Mouse (Mus musculus): ENCODE measurements around the gene Kank1. TPM values are rescaled to one million over a fixed set of nuclear protein-coding genes. Genes with fewer than 3 reads are reported as not detected.

The Kank1 gene
- polyA plus RNA-seq, 1 experiment from 2014 or later = 37.7 TPM

DNA sequence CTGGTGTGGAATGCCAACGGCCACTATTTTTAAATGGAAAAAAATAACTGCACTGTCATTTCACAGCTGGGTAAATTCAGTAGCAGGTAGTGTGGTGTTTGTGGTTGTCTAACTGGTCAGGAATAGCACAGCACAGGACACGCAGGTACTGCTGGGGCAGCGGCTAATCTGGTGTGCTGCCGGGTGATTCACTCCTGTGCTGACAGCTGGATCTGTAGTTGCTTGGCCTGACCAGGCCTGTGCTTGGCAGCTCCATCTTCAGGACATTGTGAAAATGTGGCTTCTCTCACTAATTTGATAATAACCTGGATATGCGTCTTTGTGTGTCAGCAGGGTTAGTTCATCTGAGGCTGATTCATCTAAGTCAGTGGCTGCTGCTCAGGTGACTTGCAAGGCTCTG is 189.7 kb downstream of the Kank1 start:
- Histone ChIP-seq H3K36me3 (ENCODE audit: control insufficient read depth, insufficient read depth, low read length) (peaks cover 18% of the 10 kb centered on the region), H3K27me3 (ENCODE audit: control insufficient read depth, insufficient read depth, low read length) (no peaks in the 10 kb centered on the region), H3K27ac (ENCODE audit: low read length) (0 out of 2 replicates have a peak overlapping the region, but pooled peaks have one; percentile 29), H3K4me1 (ENCODE audit: control insufficient read depth, insufficient read depth, low read length) (no peaks in the 10 kb centered on the region), H3K9ac (ENCODE audit: low read length) (no peak overlapping the region), H3K4me3 (replicated peaks; ENCODE audit: low read length) (no peak overlapping the region), H3K4me2 (ENCODE audit: low read depth, low read length) (no peak overlapping the region), H3K9me3 (replicated peaks; ENCODE audit: control insufficient read depth, low read length) (no peaks in the 10 kb centered on the region)
- ATAC-seq (ENCODE audit: insufficient read depth, low FRiP score) = no peak
- 77% methylated on average over 5 of the region's 5 CpGs for WGBS

DNA sequence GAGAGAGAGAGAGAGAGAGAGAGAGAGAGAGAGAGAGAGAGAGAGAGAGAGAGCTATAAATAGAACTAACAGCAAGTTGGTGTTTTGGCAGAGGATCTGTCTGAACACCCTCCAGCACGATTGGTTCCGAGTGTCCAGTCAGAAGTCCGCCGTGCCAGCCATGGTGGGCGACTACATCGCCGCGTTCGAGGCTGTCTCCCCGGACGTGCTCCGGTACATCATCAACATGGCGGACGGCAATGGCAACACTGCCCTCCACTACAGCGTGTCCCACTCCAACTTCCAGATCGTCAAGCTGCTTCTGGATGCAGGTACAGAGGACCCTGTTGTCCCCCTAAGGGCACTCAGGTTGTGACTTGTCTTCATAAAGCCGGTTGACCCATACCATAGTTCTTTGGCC is 191.1 kb downstream of the Kank1 start:
- no peaks in the 10 kb centered on the region for H3K27me3 ChIP-seq (ENCODE audit: control insufficient read depth, insufficient read depth, low read length)
- no peak overlapping the region for H3K4me2 ChIP-seq (ENCODE audit: low read depth, low read length)
- no peak for ATAC-seq (ENCODE audit: insufficient read depth, low FRiP score)
- H3K9me3 ChIP-seq (replicated peaks; ENCODE audit: control insufficient read depth, low read length) = no peaks in the 10 kb centered on the region
- WGBS = 94% methylated on average over 17 of the region's 17 CpGs
- no peak overlapping the region for H3K9ac ChIP-seq (ENCODE audit: low read length)
- H3K36me3 ChIP-seq (ENCODE audit: control insufficient read depth, insufficient read depth, low read length) = peaks cover 21% of the 10 kb centered on the region
- no peaks in the 10 kb centered on the region for H3K4me1 ChIP-seq (ENCODE audit: control insufficient read depth, insufficient read depth, low read length)
- H3K27ac ChIP-seq (ENCODE audit: low read length) = peak overlapping the region; percentile 32; the same call in 1 of the 2 replicates
- no peak overlapping the region for H3K4me3 ChIP-seq (replicated peaks; ENCODE audit: low read length)

DNA sequence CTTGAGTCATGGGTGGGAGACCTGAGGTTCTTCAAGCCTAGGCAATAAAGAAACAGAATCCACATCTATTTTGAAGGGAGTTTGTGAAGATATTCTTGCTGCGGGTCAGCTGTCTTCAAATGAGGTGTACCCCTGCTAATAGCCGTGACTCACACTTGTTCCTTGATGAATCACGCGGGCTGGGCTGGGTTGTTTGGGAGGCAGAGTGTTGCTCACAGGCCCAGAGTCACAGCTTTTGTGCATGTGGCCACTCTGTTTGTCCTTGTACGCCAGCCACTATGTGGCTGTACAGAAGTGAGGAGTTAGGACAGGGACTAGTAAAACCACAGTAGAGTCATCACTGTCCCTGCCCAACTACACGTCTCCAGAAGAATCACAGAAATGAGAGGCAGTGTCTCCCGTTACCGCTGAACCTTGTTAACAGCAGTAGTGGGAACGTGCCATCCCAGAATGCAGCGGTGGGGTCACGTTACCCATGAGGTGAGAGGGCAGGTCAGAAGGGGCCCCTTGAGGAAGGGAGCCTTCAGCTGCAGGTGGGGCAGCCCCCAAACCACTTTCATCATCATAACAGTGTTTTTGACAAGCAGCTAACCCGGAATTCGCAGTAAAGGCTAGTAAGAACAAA is 191.7 kb downstream of the Kank1 start:
- no peak overlapping the region for H3K4me3 ChIP-seq (replicated peaks; ENCODE audit: low read length)
- H3K4me1 ChIP-seq (ENCODE audit: control insufficient read depth, insufficient read depth, low read length) = no peaks in the 10 kb centered on the region; the same call in 1 of the 2 replicates
- H3K27ac ChIP-seq (ENCODE audit: low read length) = peak overlapping the region; percentile 32; the same call in 1 of the 2 replicates
- peaks cover 25% of the 10 kb centered on the region for H3K36me3 ChIP-seq (ENCODE audit: control insufficient read depth, insufficient read depth, low read length)
- no peaks in the 10 kb centered on the region for H3K27me3 ChIP-seq (ENCODE audit: control insufficient read depth, insufficient read depth, low read length)
- H3K4me2 ChIP-seq (ENCODE audit: low read depth, low read length) = no peak overlapping the region
- 76% methylated on average over 13 of the region's 13 CpGs for WGBS
- no peak overlapping the region for H3K9ac ChIP-seq (ENCODE audit: low read length)
- H3K9me3 ChIP-seq (replicated peaks; ENCODE audit: control insufficient read depth, low read length) = no peaks in the 10 kb centered on the region
- 0 out of 2 replicates have a peak, but pooled peaks have one; percentile 19 for ATAC-seq (ENCODE audit: insufficient read depth, low FRiP score)

- no peak overlapping the region for H3K27ac ChIP-seq (ENCODE audit: low read length)
- H3K9ac ChIP-seq (ENCODE audit: low read length) = no peak overlapping the region
- no peak overlapping the region for H3K4me2 ChIP-seq (ENCODE audit: low read depth, low read length)
- no peak for ATAC-seq (ENCODE audit: insufficient read depth, low FRiP score)
- no peak overlapping the region for H3K4me3 ChIP-seq (replicated peaks; ENCODE audit: low read length)
- no peaks in the 10 kb centered on the region for H3K9me3 ChIP-seq (replicated peaks; ENCODE audit: control insufficient read depth, low read length)
- peaks cover 6% of the 10 kb centered on the region; the same call in 1 of the 2 replicates for H3K4me1 ChIP-seq (ENCODE audit: control insufficient read depth, insufficient read depth, low read length)
- H3K36me3 ChIP-seq (ENCODE audit: control insufficient read depth, insufficient read depth, low read length) = peaks cover 22% of the 10 kb centered on the region
- H3K27me3 ChIP-seq (ENCODE audit: control insufficient read depth, insufficient read depth, low read length) = no peaks in the 10 kb centered on the region
- 79% methylated on average over 9 of the region's 9 CpGs for WGBS
Observed at GRCm38 (mm10) chr19:25431431-25431830, 194.7 kb downstream of the Kank1 start.

GRCm38 (mm10) chr19:25431909-25432308 is 195.1 kb downstream of the Kank1 start:
- H3K27me3 ChIP-seq (ENCODE audit: control insufficient read depth, insufficient read depth, low read length) = no peaks in the 10 kb centered on the region
- H3K27ac ChIP-seq (ENCODE audit: low read length) = no peak overlapping the region
- ATAC-seq (ENCODE audit: insufficient read depth, low FRiP score) = no peak
- 75% methylated on average over 7 of the region's 7 CpGs for WGBS
- H3K9ac ChIP-seq (ENCODE audit: low read length) = no peak overlapping the region
- H3K36me3 ChIP-seq (ENCODE audit: control insufficient read depth, insufficient read depth, low read length) = peaks cover 22% of the 10 kb centered on the region
- H3K4me3 ChIP-seq (replicated peaks; ENCODE audit: low read length) = no peak overlapping the region
- H3K4me1 ChIP-seq (ENCODE audit: control insufficient read depth, insufficient read depth, low read length) = peaks cover 6% of the 10 kb centered on the region; the same call in 1 of the 2 replicates
- no peak overlapping the region for H3K4me2 ChIP-seq (ENCODE audit: low read depth, low read length)
- H3K9me3 ChIP-seq (replicated peaks; ENCODE audit: control insufficient read depth, low read length) = no peaks in the 10 kb centered on the region

- H3K27ac ChIP-seq (ENCODE audit: low read length) = peak overlapping the region; percentile 38
- no peak overlapping the region for H3K4me2 ChIP-seq (ENCODE audit: low read depth, low read length)
- H3K4me3 ChIP-seq (replicated peaks; ENCODE audit: low read length) = no peak overlapping the region
- WGBS = 56% methylated on average over 7 of the region's 7 CpGs
- no peak for ATAC-seq (ENCODE audit: insufficient read depth, low FRiP score)
- H3K9me3 ChIP-seq (replicated peaks; ENCODE audit: control insufficient read depth, low read length) = no peaks in the 10 kb centered on the region
- peaks cover 6% of the 10 kb centered on the region; the same call in 1 of the 2 replicates for H3K4me1 ChIP-seq (ENCODE audit: control insufficient read depth, insufficient read depth, low read length)
- peaks cover 22% of the 10 kb centered on the region for H3K36me3 ChIP-seq (ENCODE audit: control insufficient read depth, insufficient read depth, low read length)
- no peak overlapping the region for H3K9ac ChIP-seq (ENCODE audit: low read length)
- no peaks in the 10 kb centered on the region for H3K27me3 ChIP-seq (ENCODE audit: control insufficient read depth, insufficient read depth, low read length)
Observed at GRCm38 (mm10) chr19:25433169-25433690, 196.5 kb downstream of the Kank1 start.

DNA sequence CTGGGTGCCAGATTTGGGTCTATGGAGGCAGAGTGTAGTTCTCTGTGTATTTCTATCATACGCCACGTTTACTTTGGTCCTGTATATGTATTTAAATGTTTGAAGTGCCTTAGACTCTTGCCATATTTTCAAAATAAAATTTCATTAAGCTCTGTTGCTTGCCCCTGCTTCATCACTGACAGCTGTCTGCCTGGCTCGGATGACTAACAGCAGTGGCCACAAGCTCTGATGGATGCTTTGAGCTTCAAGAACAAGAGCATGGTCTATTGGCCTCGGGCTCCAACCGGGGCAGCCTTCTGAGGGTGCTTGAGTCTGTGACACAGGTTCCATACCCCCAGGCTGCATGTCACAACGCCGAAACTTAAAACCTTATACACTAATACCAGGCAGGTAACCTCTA is 197.6 kb downstream of the Kank1 start:
- H3K27ac ChIP-seq (ENCODE audit: low read length) = no peak overlapping the region
- H3K36me3 ChIP-seq (ENCODE audit: control insufficient read depth, insufficient read depth, low read length) = peaks cover 18% of the 10 kb centered on the region
- H3K4me3 ChIP-seq (replicated peaks; ENCODE audit: low read length) = no peak overlapping the region
- 88% methylated on average over 7 of the region's 7 CpGs for WGBS
- H3K4me1 ChIP-seq (ENCODE audit: control insufficient read depth, insufficient read depth, low read length) = peaks cover 6% of the 10 kb centered on the region; the same call in 1 of the 2 replicates
- no peak for ATAC-seq (ENCODE audit: insufficient read depth, low FRiP score)
- no peaks in the 10 kb centered on the region for H3K27me3 ChIP-seq (ENCODE audit: control insufficient read depth, insufficient read depth, low read length)
- H3K9ac ChIP-seq (ENCODE audit: low read length) = no peak overlapping the region
- H3K9me3 ChIP-seq (replicated peaks; ENCODE audit: control insufficient read depth, low read length) = no peaks in the 10 kb centered on the region
- H3K4me2 ChIP-seq (ENCODE audit: low read depth, low read length) = no peak overlapping the region

- Histone ChIP-seq H3K4me2 (ENCODE audit: low read depth, low read length) (no peak overlapping the region), H3K27ac (ENCODE audit: low read length) (peak overlapping the region; percentile 6; the same call in 1 of the 2 replicates), H3K9me3 (replicated peaks; ENCODE audit: control insufficient read depth, low read length) (no peaks in the 10 kb centered on the region), H3K36me3 (ENCODE audit: control insufficient read depth, insufficient read depth, low read length) (peaks cover 18% of the 10 kb centered on the region), H3K27me3 (ENCODE audit: control insufficient read depth, insufficient read depth, low read length) (no peaks in the 10 kb centered on the region), H3K4me3 (replicated peaks; ENCODE audit: low read length) (no peak overlapping the region), H3K9ac (ENCODE audit: low read length) (no peak overlapping the region), H3K4me1 (ENCODE audit: control insufficient read depth, insufficient read depth, low read length) (peaks cover 6% of the 10 kb centered on the region; the same call in 1 of the 2 replicates)
- WGBS = 53% methylated on average over 6 of the region's 6 CpGs
- ATAC-seq (ENCODE audit: insufficient read depth, low FRiP score) = no peak
Observed at GRCm38 (mm10) chr19:25434795-25435194, 198.0 kb downstream of the Kank1 start.

GRCm38 (mm10) chr19:25435412-25435811 is 198.6 kb downstream of the Kank1 start:
- H3K4me3 ChIP-seq (replicated peaks; ENCODE audit: low read length) = no peak overlapping the region
- ATAC-seq (ENCODE audit: insufficient read depth, low FRiP score) = peak; percentile 90; the same call in 1 of the 2 replicates
- H3K4me2 ChIP-seq (ENCODE audit: low read depth, low read length) = no peak overlapping the region
- H3K27ac ChIP-seq (ENCODE audit: low read length) = 0 out of 2 replicates have a peak overlapping the region, but pooled peaks have one; percentile 6
- peaks cover 15% of the 10 kb centered on the region for H3K36me3 ChIP-seq (ENCODE audit: control insufficient read depth, insufficient read depth, low read length)
- 48% methylated on average over 5 of the region's 5 CpGs for WGBS
- H3K4me1 ChIP-seq (ENCODE audit: control insufficient read depth, insufficient read depth, low read length) = peaks cover 6% of the 10 kb centered on the region; the same call in 1 of the 2 replicates
- no peaks in the 10 kb centered on the region for H3K9me3 ChIP-seq (replicated peaks; ENCODE audit: control insufficient read depth, low read length)
- H3K9ac ChIP-seq (ENCODE audit: low read length) = no peak overlapping the region
- H3K27me3 ChIP-seq (ENCODE audit: control insufficient read depth, insufficient read depth, low read length) = no peaks in the 10 kb centered on the region
